Mouse (Mus musculus) stomach, embryonic 14.5 days (tissue): ENCODE measurements around the gene Ralgapa2. TPM values are rescaled to one million over a fixed set of nuclear protein-coding genes. Genes with fewer than 3 reads are reported as not detected.

Experiments
- ATAC-seq: fragments of 200-750 bp; cut with Nextera tagmentation; 2 replicates; pipeline ENCODE4 v1.8.0; 2017; ENCODE audit warnings: low read depth, moderate TSS enrichment; ENCODE audit not compliant: insufficient number of reproducible peaks, insufficient read depth, low FRiP score
- H3K27ac ChIP-seq: fragments of 300-500 bp; sonication (generic); 2 replicates; pipeline ENCODE4 v1.5.1; 2014; ENCODE audit warnings: mild to moderate bottlenecking, low read length, moderate library complexity, mixed read lengths
- H3K27me3 ChIP-seq: fragments of 300-500 bp; sonication (generic); 2 replicates; pipeline ENCODE4 v1.6.1; 2014; ENCODE audit warnings: low read length, control low read depth, mixed read lengths; ENCODE audit not compliant: control insufficient read depth, insufficient read depth
- H3K36me3 ChIP-seq: fragments of 300-500 bp; sonication (generic); 2 replicates; pipeline ENCODE4 v1.6.1; 2014; ENCODE audit warnings: mild to moderate bottlenecking, control low read depth, low read length, moderate library complexity, mixed read lengths; ENCODE audit not compliant: control insufficient read depth, insufficient read depth
- H3K4me1 ChIP-seq: fragments of 300-500 bp; sonication (generic); 2 replicates; pipeline ENCODE4 v1.6.1; 2014; ENCODE audit warnings: low read length, control low read depth, mixed read lengths; ENCODE audit not compliant: control insufficient read depth, insufficient read depth
- H3K4me2 ChIP-seq: fragments of 300-500 bp; sonication (generic); replicated peaks from 2 replicates; pipeline ENCODE4 v1.6.1; 2014; ENCODE audit warnings: low read depth, low read length, control low read depth
- H3K4me3 ChIP-seq: fragments of 300-500 bp; sonication (generic); 2 replicates; pipeline ENCODE4 v1.5.1; 2014; ENCODE audit warnings: low read depth, low read length, control low read depth
- H3K9ac ChIP-seq: fragments of 300-500 bp; sonication (generic); replicated peaks from 2 replicates; pipeline ENCODE4 v1.6.1; 2014; ENCODE audit warnings: low read depth, mild to moderate bottlenecking, control low read depth, low read length, moderate library complexity, mixed read lengths
- H3K9me3 ChIP-seq: fragments of 300-500 bp; sonication (generic); 2 replicates; pipeline ENCODE4 v1.6.1; 2016; ENCODE audit warnings: low read depth, low read length, control low read depth; ENCODE audit not compliant: control insufficient read depth
- WGBS: fragments of 180-500 bp; shearing (Covaris S2); extraction: QIAGEN DNeasy Blood & Tissue Kit; methylation state at CpG from one replicate; pipeline ENCODE4 v1.1.7; 2014; 5-methylcytosine and 5-hydroxymethylcytosine counted together
- polyA plus RNA-seq: library from polyadenylated mRNA; unstranded; fragments of >200 nt; fragmentation: Nextera tagmentation; extraction: Ambion mirVana; gene quantifications from 2 replicates; pipeline ENCODE4 v1.2.1, GENCODE M21; 2014

Gene Ralgapa2
- polyA plus RNA-seq, 1 experiment from 2014 or later, result 13.8 TPM

DNA sequence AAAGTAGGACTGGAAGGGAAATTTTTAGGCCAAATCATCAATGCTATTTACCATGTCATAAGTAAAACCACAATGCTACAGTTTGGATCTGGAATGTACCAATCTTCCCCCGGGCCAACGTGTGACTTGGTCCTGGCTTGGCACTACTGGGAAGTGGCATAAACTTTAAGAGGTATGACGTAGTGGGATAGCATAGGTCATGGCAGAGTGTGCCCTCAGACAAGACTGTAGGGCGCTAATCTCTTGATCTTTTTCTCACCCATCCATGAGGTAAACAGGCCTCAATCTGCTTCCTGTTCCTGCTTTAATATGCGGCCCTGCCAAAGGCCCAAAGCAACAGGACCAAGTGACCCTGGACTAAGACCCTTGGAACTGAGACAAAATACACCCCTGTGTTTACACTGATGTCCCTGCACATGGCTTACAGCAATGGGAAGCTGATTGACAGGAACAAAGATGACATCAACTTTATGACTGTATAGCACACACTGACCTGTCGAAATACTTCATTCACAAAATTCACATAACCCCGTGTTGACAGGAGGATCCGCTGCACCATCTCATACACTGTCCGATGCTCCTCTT, 68.8 kb downstream of the Ralgapa2 start:
- H3K4me1 ChIP-seq, result no peaks in the 10 kb centered on the region
- H3K27me3 ChIP-seq, result no peaks in the 10 kb centered on the region
- WGBS, result 88% methylated on average over 9 of the region's 9 CpGs
- no peak overlapping the region for H3K4me3 ChIP-seq
- no peak overlapping the region for H3K9ac ChIP-seq
- H3K9me3 ChIP-seq, result no peaks in the 10 kb centered on the region
- no peak for ATAC-seq
- no peaks in the 10 kb centered on the region for H3K36me3 ChIP-seq
- no peak overlapping the region for H3K27ac ChIP-seq
- H3K4me2 ChIP-seq, result no peak overlapping the region

DNA sequence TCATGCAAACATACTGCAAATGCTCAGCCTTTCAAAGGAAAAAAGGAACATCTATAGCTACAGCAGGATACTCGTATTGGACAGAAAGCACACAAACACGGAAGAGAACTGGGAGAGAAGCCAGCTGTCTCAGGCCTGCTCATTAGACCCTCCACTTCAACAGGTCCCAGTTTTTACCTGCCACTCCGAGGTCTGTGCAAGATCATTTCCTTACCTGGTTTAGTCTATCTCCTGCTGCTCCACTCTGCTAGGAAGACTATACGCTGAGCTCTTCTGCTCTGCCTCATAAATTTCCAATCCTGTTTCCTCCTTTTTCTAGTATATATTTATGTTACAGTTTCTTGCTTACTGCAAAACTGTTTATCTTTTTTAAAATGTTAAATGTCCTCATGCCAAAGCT, 70.4 kb downstream of the Ralgapa2 start:
- WGBS, result 67% methylated on average over 4 of the region's 4 CpGs
- Histone ChIP-seq H3K27me3 (no peaks in the 10 kb centered on the region), H3K4me1 (no peaks in the 10 kb centered on the region), H3K4me3 (no peak overlapping the region), H3K36me3 (no peaks in the 10 kb centered on the region), H3K9ac (no peak overlapping the region), H3K9me3 (no peaks in the 10 kb centered on the region), H3K4me2 (no peak overlapping the region), H3K27ac (no peak overlapping the region)
- no peak for ATAC-seq

DNA sequence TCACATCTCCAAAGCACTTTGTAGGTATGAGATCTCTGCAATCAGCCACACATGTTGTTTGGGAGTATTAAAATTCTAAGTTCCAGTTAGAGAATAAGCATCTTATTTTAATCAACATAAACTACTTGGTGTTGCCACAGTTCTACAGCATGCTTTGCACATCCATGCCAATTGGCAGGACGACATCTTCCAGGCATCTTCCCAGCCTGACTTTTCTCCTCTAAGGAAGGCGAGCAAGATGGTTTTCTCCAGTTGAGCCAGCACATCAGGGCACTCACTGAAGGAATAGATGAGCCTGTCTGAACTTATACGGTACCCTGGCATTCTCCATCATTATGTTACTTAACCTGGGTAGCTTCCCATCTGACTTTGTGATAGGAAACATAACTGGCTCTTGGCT, 83.4 kb downstream of the Ralgapa2 start:
- Histone ChIP-seq H3K9me3 (no peaks in the 10 kb centered on the region), H3K27ac (no peak overlapping the region), H3K4me2 (no peak overlapping the region), H3K4me3 (no peak overlapping the region), H3K4me1 (no peaks in the 10 kb centered on the region), H3K36me3 (no peaks in the 10 kb centered on the region), H3K27me3 (no peaks in the 10 kb centered on the region), H3K9ac (no peak overlapping the region)
- ATAC-seq, result no peak
- 81% methylated on average over 3 of the region's 3 CpGs for WGBS

DNA sequence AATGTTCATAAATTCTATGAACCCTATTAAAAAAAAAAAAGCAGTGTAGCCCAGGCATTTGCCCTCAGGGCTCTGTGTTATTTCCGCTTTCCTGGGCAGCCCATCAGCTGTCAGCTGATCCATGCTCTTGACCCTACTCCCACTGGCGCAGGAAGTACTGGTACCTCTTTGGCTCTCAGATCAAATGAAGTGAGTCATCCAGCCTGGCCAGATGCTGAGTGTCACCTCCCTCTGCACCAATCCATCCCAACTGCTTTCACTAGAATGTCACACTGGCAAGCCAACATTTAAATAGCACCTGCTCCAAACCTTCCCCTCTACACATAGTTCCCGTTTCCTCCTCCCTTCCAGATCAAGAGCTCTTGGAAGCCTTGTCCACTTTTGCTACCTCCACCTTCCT, 84.8 kb downstream of the Ralgapa2 start:
- Histone ChIP-seq H3K4me1 (no peaks in the 10 kb centered on the region), H3K36me3 (no peaks in the 10 kb centered on the region), H3K27ac (no peak overlapping the region), H3K4me3 (no peak overlapping the region), H3K9ac (no peak overlapping the region), H3K27me3 (no peaks in the 10 kb centered on the region), H3K9me3 (no peaks in the 10 kb centered on the region), H3K4me2 (no peak overlapping the region)
- WGBS, result 92% methylated on average over 3 of the region's 3 CpGs
- ATAC-seq, result no peak

DNA sequence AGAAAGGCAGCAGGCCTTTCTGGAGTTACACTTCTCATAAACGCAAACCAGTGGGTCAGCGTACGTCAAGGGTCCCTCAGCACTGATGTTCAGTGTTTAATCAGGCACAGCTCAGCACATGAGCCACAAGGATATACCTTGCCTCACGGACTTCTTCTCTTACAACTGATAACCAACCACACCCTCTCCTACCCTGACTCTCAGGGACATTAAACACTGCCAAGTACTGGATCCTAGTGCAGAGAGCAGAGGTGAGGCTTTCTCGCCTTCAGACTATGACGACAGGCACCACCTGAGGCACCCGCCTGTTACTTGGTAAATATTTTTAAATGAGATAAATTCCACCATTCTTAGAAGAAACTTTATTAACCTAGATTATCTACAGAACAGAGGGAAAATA, 85.8 kb downstream of the Ralgapa2 start:
- Histone ChIP-seq H3K4me2 (no peak overlapping the region), H3K27me3 (no peaks in the 10 kb centered on the region), H3K9ac (no peak overlapping the region), H3K36me3 (no peaks in the 10 kb centered on the region), H3K27ac (no peak overlapping the region), H3K9me3 (no peaks in the 10 kb centered on the region), H3K4me1 (no peaks in the 10 kb centered on the region), H3K4me3 (no peak overlapping the region)
- peak; percentile 14; the same call in 1 of the 2 replicates for ATAC-seq
- 82% methylated on average over 7 of the region's 7 CpGs for WGBS

DNA sequence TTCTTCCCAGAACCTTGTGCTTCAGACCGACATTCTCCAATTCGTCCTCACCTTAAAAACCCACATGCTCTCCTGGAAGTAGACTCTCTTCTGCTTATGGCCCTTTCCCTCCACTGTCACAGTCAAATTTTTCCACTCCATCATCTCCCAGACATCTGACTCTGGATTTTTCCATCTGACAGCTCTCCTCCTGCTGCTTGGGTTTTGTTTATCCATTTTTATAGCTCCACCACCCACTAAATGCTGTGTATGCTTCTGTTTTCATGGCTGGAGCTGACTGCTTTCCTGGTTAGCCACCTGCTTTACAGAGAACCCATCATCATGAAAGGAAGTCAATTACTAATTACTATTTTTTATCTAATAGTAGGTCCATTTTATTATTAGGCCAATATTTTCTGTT, 86.9 kb downstream of the Ralgapa2 start:
- ATAC-seq, result no peak
- no peaks in the 10 kb centered on the region for H3K36me3 ChIP-seq
- H3K27me3 ChIP-seq, result no peaks in the 10 kb centered on the region
- H3K27ac ChIP-seq, result no peak overlapping the region
- 86% methylated on average over 2 of the region's 2 CpGs for WGBS
- no peak overlapping the region for H3K9ac ChIP-seq
- no peak overlapping the region for H3K4me2 ChIP-seq
- H3K9me3 ChIP-seq, result no peaks in the 10 kb centered on the region
- no peak overlapping the region for H3K4me3 ChIP-seq
- H3K4me1 ChIP-seq, result no peaks in the 10 kb centered on the region

DNA sequence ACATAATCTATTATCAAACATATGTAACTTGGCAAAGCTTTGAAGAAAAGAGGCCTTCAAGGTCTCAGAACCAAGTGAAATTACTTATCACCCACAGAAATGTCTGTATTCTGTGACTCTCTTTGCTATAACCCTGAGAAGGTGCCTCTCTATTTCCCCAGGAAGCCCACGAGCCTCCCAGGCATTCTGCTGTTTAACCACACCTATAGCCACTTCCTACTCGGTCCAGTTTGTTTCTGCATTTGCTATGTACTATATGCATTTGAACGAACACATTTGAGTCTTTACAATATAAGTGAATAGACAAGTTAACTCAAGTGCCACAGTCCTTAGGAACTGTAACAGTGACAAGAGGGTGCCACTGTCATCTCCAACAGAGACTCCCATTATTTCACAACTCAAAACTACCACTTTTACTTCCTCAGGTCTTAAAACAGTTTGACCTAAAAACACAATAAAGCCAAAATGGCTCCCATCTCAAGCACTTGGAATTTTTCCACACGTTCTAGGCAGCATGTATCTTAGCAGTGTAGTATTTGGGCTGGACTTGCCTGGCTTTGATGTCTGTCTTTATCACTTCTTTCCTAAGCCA, 88.3 kb downstream of the Ralgapa2 start:
- no peaks in the 10 kb centered on the region for H3K4me1 ChIP-seq
- H3K36me3 ChIP-seq, result no peaks in the 10 kb centered on the region
- H3K9ac ChIP-seq, result no peak overlapping the region
- ATAC-seq, result no peak
- WGBS, result 80% methylated on average over 4 of the region's 4 CpGs
- no peaks in the 10 kb centered on the region for H3K27me3 ChIP-seq
- H3K9me3 ChIP-seq, result no peaks in the 10 kb centered on the region
- no peak overlapping the region for H3K4me2 ChIP-seq
- H3K4me3 ChIP-seq, result no peak overlapping the region
- no peak overlapping the region for H3K27ac ChIP-seq

DNA sequence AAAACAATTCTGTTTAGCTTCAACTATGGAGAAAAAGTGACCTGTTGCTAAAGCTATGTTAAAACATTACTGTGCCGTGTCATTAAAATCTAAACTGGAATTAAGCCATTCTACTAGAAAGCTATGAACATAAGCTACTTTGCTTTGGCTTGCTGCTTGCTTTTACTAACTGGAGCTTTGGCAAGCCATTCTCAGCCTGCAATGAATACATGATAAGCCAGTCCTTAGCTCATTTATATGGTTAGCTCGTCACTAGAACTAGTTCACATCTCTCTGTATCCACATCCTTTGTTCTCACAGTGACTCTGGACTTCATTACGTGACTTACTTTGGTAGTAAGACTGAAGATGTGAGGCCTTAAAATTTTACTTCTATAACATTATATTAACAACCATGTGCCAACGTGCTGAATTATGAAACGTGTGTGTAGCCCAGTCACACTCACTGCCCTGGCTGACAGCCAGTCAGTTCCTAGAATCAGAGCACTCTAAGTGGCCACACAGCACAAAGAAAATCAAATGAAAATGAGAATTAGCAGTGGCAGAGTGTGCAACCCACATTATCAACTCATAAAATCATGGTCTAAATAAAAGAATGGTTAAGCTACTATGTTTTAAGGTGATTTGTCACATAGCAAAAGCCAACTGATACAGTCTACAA, 89.0 kb downstream of the Ralgapa2 start:
- Histone ChIP-seq H3K36me3 (no peaks in the 10 kb centered on the region), H3K27ac (no peak overlapping the region), H3K9me3 (no peaks in the 10 kb centered on the region), H3K4me1 (no peaks in the 10 kb centered on the region), H3K4me2 (no peak overlapping the region), H3K27me3 (no peaks in the 10 kb centered on the region), H3K4me3 (no peak overlapping the region), H3K9ac (no peak overlapping the region)
- 86% methylated on average over 5 of the region's 5 CpGs for WGBS
- no peak for ATAC-seq
